ENCODE assay signal across 8 mouse cellular contexts in the genomic region with DNA sequence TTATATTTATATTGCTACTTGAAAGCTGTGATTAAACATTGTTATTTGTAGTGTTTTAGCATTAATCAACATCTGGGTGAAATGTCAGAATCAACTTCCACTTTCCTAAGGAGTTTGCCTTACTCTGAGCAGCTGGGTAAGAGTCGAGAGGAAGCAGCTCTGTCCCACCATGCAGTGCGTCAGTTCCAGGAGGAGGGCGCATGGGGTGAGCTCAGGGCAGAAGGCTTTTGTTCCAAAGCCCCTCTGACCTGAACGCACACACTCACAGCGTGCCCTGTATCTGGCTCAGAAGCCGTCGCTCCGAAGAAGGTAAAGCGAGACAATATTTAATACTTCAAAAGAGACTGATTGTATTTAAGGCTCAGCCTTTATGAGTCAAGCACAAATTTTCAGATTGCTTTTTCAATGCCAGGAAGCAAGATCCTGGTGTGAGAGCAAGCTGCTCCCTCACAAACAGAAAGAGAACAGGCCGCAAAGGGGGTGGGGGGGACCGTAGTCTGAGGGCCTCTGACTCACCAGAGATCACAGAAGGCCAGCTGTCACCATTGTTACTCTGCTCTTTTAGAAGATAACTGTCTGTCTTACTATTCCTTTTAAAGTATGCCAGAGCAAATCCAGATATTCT.
DNase-seq lines count a peak whose midpoint lies in the region; ATAC-seq lines count a peak whose summit lies in the region.

No protein-coding gene starts in this region.

- H3K27ac ChIP-seq in embryonic facial prominence, embryonic 10.5 days (replicated peaks): peak overlapping the region; percentile 65
- 0 out of 2 replicates have a peak overlapping the region, but pooled peaks have one; percentile 35 for H3K27ac ChIP-seq in midbrain, embryonic 12.5 days (replicated peaks)

- ATAC-seq in midbrain, embryonic 12.5 days (ENCODE audit: low FRiP score, low read depth): peak; percentile 92

- peaks cover 7% of the 10 kb centered on the region; the same call in 1 of the 2 replicates for H3K4me1 ChIP-seq in embryonic facial prominence, embryonic 10.5 days
- H3K4me1 ChIP-seq in midbrain, embryonic 12.5 days: peaks cover 11% of the 10 kb centered on the region; the same call in 1 of the 2 replicates

- H3K4me3 ChIP-seq in embryonic facial prominence, embryonic 10.5 days: no peak overlapping the region
- H3K4me3 ChIP-seq in midbrain, embryonic 12.5 days: no peak overlapping the region

- intact Hi-C loops in gastrocnemius, postnatal 14 days (cut with DNase I; ENCODE audit: low total_unique reads): no loop called here
- intact Hi-C loops in heart, postnatal 14 days (cut with DNase I): loop anchor here (2.0 kb wide), 1 partner anchor 145 kb away; no protein-coding TSS in a partner anchor

- H3K4me2 ChIP-seq in midbrain, embryonic 12.5 days (replicated peaks): peak overlapping the region; percentile 16; the same call in 1 of the 2 replicates

- no peak overlapping the region for H3K9ac ChIP-seq in midbrain, embryonic 12.5 days (replicated peaks)

- H3K36me3 ChIP-seq in embryonic facial prominence, embryonic 10.5 days (replicated peaks): no peaks in the 10 kb centered on the region
- H3K36me3 ChIP-seq in midbrain, embryonic 12.5 days: no peaks in the 10 kb centered on the region

- H3K27me3 ChIP-seq in embryonic facial prominence, embryonic 10.5 days (replicated peaks; ENCODE audit: low read depth, poor library complexity, severe bottlenecking): no peaks in the 10 kb centered on the region
- no peaks in the 10 kb centered on the region for H3K27me3 ChIP-seq in midbrain, embryonic 12.5 days

- H3K9me3 ChIP-seq in embryonic facial prominence, embryonic 10.5 days: no peaks in the 10 kb centered on the region
- H3K9me3 ChIP-seq in midbrain, embryonic 12.5 days: no peaks in the 10 kb centered on the region

- 51% methylated on average over 11 of the region's 11 CpGs for WGBS in embryonic facial prominence, embryonic 10.5 days
- WGBS in midbrain, embryonic 12.5 days: 18% methylated on average over 11 of the region's 11 CpGs

- DNase-seq in gastrocnemius, postnatal 14 days: peak; percentile 8
- no peak for DNase-seq in gastrocnemius, adult 8-10 months (ENCODE audit: low spot score in 2 of 2)
- DNase-seq in embryonic facial prominence, embryonic 10.5 days (ENCODE audit: low spot score): peak; percentile 19
- DNase-seq in heart, postnatal 14 days: peak; percentile 29 to 37
- DNase-seq in liver: peak; percentile 12
- DNase-seq in layer of hippocampus, postnatal 36 days: no peak
- no peak for DNase-seq in c-Kit-positive CD71-positive TER-119-positive erythroid progenitor cells, embryonic 14.5 days (ENCODE audit: low spot score)

Comparison
In these comparisons a context has a peak if more than half of its experiments do, and no peak if none do; other contexts are left out.
1. DNase-seq: peak in gastrocnemius, postnatal 14 days (single experiment), embryonic facial prominence, embryonic 10.5 days (single experiment), heart, postnatal 14 days (2 of 2) and liver (single experiment); none in gastrocnemius, adult 8-10 months (0 of 2), layer of hippocampus, postnatal 36 days (0 of 2) and c-Kit-positive CD71-positive TER-119-positive erythroid progenitor cells, embryonic 14.5 days (single experiment).